Mouse (Mus musculus): ENCODE measurements around the gene Hmgcs1. TPM values are rescaled to one million over a fixed set of nuclear protein-coding genes. Genes with fewer than 3 reads are reported as not detected.
"Not testable (repeated sequence)": the region's sequence is repeated elsewhere in the genome, so short reads cannot be mapped to it uniquely, and the experiment has no call there.

Gene Hmgcs1
- polyA plus RNA-seq, 1 experiment from 2014 or later: 403 TPM

- Histone ChIP-seq H3K4me1 (replicated peaks; ENCODE audit: control insufficient read depth, insufficient read depth, low read length) (no peaks in the 10 kb centered on the region), H3K9ac (ENCODE audit: low read length) (no peak overlapping the region), H3K9me3 (ENCODE audit: control insufficient read depth, low read length) (no peaks in the 10 kb centered on the region), H3K27ac (ENCODE audit: low read depth, low read length) (no peak overlapping the region), H3K27me3 (ENCODE audit: control insufficient read depth, insufficient read depth, low read length) (no peaks in the 10 kb centered on the region), H3K36me3 (ENCODE audit: control insufficient read depth, insufficient read depth, low read length) (no peaks in the 10 kb centered on the region), H3K4me2 (ENCODE audit: low read depth, low read length, severe bottlenecking) (no peak overlapping the region), H3K4me3 (ENCODE audit: low read depth, low read length) (no peak overlapping the region)
- WGBS: 88% methylated on average over 2 of the region's 2 CpGs
- no peak for ATAC-seq (replicated peaks; ENCODE audit: low FRiP score)
- no peak for DNase-seq (ENCODE audit: low spot score)
Measured at GRCm38 (mm10) chr13:119656246-119656645, 33.9 kb upstream of the Hmgcs1 start.

DNA sequence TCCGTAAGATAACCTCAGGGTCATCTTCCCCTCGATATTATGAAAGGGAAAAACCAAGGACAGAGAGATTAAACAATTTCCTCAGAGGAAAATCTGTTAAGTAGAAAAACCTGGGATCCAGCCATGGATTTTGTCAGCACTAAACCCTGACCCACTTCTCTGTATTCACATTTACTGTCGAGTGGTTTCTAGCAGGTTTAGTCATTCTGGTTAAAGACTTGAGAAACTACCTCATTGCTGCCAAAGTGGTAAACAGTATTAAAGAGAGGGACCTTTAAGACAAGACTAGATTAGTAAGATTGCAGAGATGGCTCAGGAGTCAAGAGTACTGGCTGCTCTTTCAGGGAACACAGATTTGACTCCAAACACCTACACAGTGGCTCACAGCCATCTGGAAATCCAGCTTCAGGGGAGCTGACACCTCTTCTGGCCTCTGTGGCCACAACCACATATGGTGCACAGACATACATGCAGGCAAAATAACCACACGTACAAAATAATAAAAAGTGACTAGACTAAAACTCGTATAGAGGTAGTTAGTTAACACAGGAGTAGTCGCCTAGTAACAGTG is 33.2 kb upstream of the Hmgcs1 start:
- DNase-seq (ENCODE audit: low spot score): no peak
- no peak overlapping the region for H3K9ac ChIP-seq (ENCODE audit: low read length)
- no peaks in the 10 kb centered on the region for H3K4me1 ChIP-seq (replicated peaks; ENCODE audit: control insufficient read depth, insufficient read depth, low read length)
- no peaks in the 10 kb centered on the region for H3K27me3 ChIP-seq (ENCODE audit: control insufficient read depth, insufficient read depth, low read length)
- no peak overlapping the region for H3K4me3 ChIP-seq (ENCODE audit: low read depth, low read length)
- no peaks in the 10 kb centered on the region for H3K9me3 ChIP-seq (ENCODE audit: control insufficient read depth, low read length)
- WGBS: 89% methylated on average over 6 of the region's 6 CpGs
- H3K27ac ChIP-seq (ENCODE audit: low read depth, low read length): no peak overlapping the region
- ATAC-seq (replicated peaks; ENCODE audit: low FRiP score): no peak
- no peak overlapping the region for H3K4me2 ChIP-seq (ENCODE audit: low read depth, low read length, severe bottlenecking)
- no peaks in the 10 kb centered on the region for H3K36me3 ChIP-seq (ENCODE audit: control insufficient read depth, insufficient read depth, low read length)

DNA sequence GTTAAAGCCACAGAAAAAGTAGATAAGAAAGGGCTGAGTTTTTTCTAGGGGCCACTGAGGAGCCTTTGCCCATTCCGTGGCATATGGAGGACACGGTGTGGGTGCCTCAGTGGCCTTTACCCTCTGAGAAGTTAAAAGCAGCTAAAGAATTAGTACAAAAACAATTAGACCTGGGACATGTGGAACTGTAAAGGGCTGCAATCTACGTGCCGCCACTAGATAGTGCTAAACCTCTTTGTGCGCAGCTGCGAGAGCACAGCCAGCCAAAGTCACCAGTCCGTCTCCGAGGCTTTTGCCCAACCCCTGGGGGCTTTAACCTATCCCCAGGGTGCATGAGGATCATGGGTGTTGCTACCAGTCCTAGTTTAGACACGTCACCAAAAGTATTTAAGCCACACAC is 28.8 kb upstream of the Hmgcs1 start:
- not testable (repeated sequence) for H3K4me1 ChIP-seq (replicated peaks; ENCODE audit: control insufficient read depth, insufficient read depth, low read length); ATAC-seq (replicated peaks; ENCODE audit: low FRiP score); H3K4me3 ChIP-seq (ENCODE audit: low read depth, low read length); H3K27ac ChIP-seq (ENCODE audit: low read depth, low read length); H3K9ac ChIP-seq (ENCODE audit: low read length); H3K27me3 ChIP-seq (ENCODE audit: control insufficient read depth, insufficient read depth, low read length); DNase-seq (ENCODE audit: low spot score); H3K36me3 ChIP-seq (ENCODE audit: control insufficient read depth, insufficient read depth, low read length); H3K4me2 ChIP-seq (ENCODE audit: low read depth, low read length, severe bottlenecking); H3K9me3 ChIP-seq (ENCODE audit: control insufficient read depth, low read length)
- 77% methylated on average over 4 of the region's 9 CpGs for WGBS

- 90% methylated on average over 8 of the region's 8 CpGs for WGBS
- Histone ChIP-seq H3K27ac (ENCODE audit: low read depth, low read length) (no peak overlapping the region), H3K36me3 (ENCODE audit: control insufficient read depth, insufficient read depth, low read length) (no peaks in the 10 kb centered on the region), H3K4me3 (ENCODE audit: low read depth, low read length) (no peak overlapping the region), H3K4me1 (replicated peaks; ENCODE audit: control insufficient read depth, insufficient read depth, low read length) (no peaks in the 10 kb centered on the region), H3K9ac (ENCODE audit: low read length) (no peak overlapping the region), H3K9me3 (ENCODE audit: control insufficient read depth, low read length) (no peaks in the 10 kb centered on the region), H3K4me2 (ENCODE audit: low read depth, low read length, severe bottlenecking) (no peak overlapping the region), H3K27me3 (ENCODE audit: control insufficient read depth, insufficient read depth, low read length) (no peaks in the 10 kb centered on the region)
- DNase-seq (ENCODE audit: low spot score) (no peak), ATAC-seq (replicated peaks; ENCODE audit: low FRiP score) (no peak)
Measured at GRCm38 (mm10) chr13:119678794-119679193, 11.4 kb upstream of the Hmgcs1 start.

DNA sequence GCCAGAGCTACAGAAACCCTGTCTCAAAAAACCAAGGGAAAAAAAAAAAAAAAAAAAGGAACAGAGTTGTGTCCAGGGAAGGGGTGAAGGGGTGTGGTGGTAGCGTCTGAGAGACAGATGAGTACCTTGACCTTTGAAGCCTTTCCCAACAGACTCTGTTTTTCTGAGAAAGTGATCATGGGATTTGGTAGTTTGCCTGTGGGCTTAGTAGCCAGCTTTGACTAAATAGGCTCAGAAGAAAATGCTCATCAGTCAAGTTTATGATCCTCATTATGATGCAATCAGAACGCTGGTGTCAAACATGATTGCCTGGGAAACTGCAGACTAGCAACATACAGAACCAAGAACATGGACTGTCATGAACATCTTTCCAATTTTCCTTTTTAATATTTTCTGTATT is 10.5 kb upstream of the Hmgcs1 start:
- DNase-seq (ENCODE audit: low spot score): no peak
- H3K36me3 ChIP-seq (ENCODE audit: control insufficient read depth, insufficient read depth, low read length): no peaks in the 10 kb centered on the region
- no peaks in the 10 kb centered on the region for H3K9me3 ChIP-seq (ENCODE audit: control insufficient read depth, low read length)
- no peak overlapping the region for H3K4me2 ChIP-seq (ENCODE audit: low read depth, low read length, severe bottlenecking)
- H3K4me3 ChIP-seq (ENCODE audit: low read depth, low read length): no peak overlapping the region
- ATAC-seq (replicated peaks; ENCODE audit: low FRiP score): no peak
- H3K9ac ChIP-seq (ENCODE audit: low read length): no peak overlapping the region
- no peaks in the 10 kb centered on the region for H3K27me3 ChIP-seq (ENCODE audit: control insufficient read depth, insufficient read depth, low read length)
- H3K4me1 ChIP-seq (replicated peaks; ENCODE audit: control insufficient read depth, insufficient read depth, low read length): no peaks in the 10 kb centered on the region
- no peak overlapping the region for H3K27ac ChIP-seq (ENCODE audit: low read depth, low read length)
- 85% methylated on average over 2 of the region's 2 CpGs for WGBS

- WGBS: 75% methylated on average over 3 of the region's 3 CpGs
- Histone ChIP-seq H3K27ac (ENCODE audit: low read depth, low read length) (no peak overlapping the region), H3K9me3 (ENCODE audit: control insufficient read depth, low read length) (no peaks in the 10 kb centered on the region), H3K4me3 (ENCODE audit: low read depth, low read length) (no peak overlapping the region), H3K27me3 (ENCODE audit: control insufficient read depth, insufficient read depth, low read length) (no peaks in the 10 kb centered on the region), H3K4me1 (replicated peaks; ENCODE audit: control insufficient read depth, insufficient read depth, low read length) (no peaks in the 10 kb centered on the region), H3K4me2 (ENCODE audit: low read depth, low read length, severe bottlenecking) (no peak overlapping the region), H3K36me3 (ENCODE audit: control insufficient read depth, insufficient read depth, low read length) (no peaks in the 10 kb centered on the region), H3K9ac (ENCODE audit: low read length) (no peak overlapping the region)
- DNase-seq (ENCODE audit: low spot score) (no peak), ATAC-seq (replicated peaks; ENCODE audit: low FRiP score) (no peak)
Measured at GRCm38 (mm10) chr13:119681161-119681560, 9.0 kb upstream of the Hmgcs1 start.

GRCm38 (mm10) chr13:119684416-119685177 is 5.6 kb upstream of the Hmgcs1 start:
- H3K4me3 ChIP-seq (ENCODE audit: low read depth, low read length): no peak overlapping the region
- no peak overlapping the region for H3K27ac ChIP-seq (ENCODE audit: low read depth, low read length)
- 87% methylated on average over 11 of the region's 11 CpGs for WGBS
- no peaks in the 10 kb centered on the region for H3K9me3 ChIP-seq (ENCODE audit: control insufficient read depth, low read length)
- ATAC-seq (replicated peaks; ENCODE audit: low FRiP score) (no peak), DNase-seq (ENCODE audit: low spot score) (no peak)
- H3K36me3 ChIP-seq (ENCODE audit: control insufficient read depth, insufficient read depth, low read length): no peaks in the 10 kb centered on the region
- H3K27me3 ChIP-seq (ENCODE audit: control insufficient read depth, insufficient read depth, low read length): no peaks in the 10 kb centered on the region
- no peak overlapping the region for H3K9ac ChIP-seq (ENCODE audit: low read length)
- H3K4me1 ChIP-seq (replicated peaks; ENCODE audit: control insufficient read depth, insufficient read depth, low read length): no peaks in the 10 kb centered on the region; the same call in 1 of the 2 replicates
- no peak overlapping the region for H3K4me2 ChIP-seq (ENCODE audit: low read depth, low read length, severe bottlenecking)

- Histone ChIP-seq H3K27me3 (ENCODE audit: control insufficient read depth, insufficient read depth, low read length) (no peaks in the 10 kb centered on the region), H3K9me3 (ENCODE audit: control insufficient read depth, low read length) (no peaks in the 10 kb centered on the region), H3K27ac (ENCODE audit: low read depth, low read length) (peak overlapping the region; percentile 64; the same call in 1 of the 2 replicates), H3K36me3 (ENCODE audit: control insufficient read depth, insufficient read depth, low read length) (no peaks in the 10 kb centered on the region; the same call in 1 of the 2 replicates), H3K4me3 (ENCODE audit: low read depth, low read length) (peak overlapping the region; percentile 95), H3K4me1 (replicated peaks; ENCODE audit: control insufficient read depth, insufficient read depth, low read length) (no peaks in the 10 kb centered on the region; the same call in 1 of the 2 replicates), H3K9ac (ENCODE audit: low read length) (no peak overlapping the region), H3K4me2 (ENCODE audit: low read depth, low read length, severe bottlenecking) (peak overlapping the region; percentile 46; the same call in 1 of the 2 replicates)
- ATAC-seq (replicated peaks; ENCODE audit: low FRiP score) (no peak), DNase-seq (ENCODE audit: low spot score) (no peak)
- 9% methylated on average over 5 of the region's 5 CpGs for WGBS
Measured at GRCm38 (mm10) chr13:119689709-119690038, 505 bp upstream of the Hmgcs1 start.
